Mouse (Mus musculus) left cerebral cortex, adult 18-20 months (tissue): ENCODE data around the gene Fn1. TPM values are rescaled to one million over a fixed set of nuclear protein-coding genes. Genes with fewer than 3 reads are reported as not detected.

Experiments
- DNase-seq, 2 experiments: peaks; one replicate each; pipeline ENCODE4 v3.0.0; 2021 to 2022; ENCODE audit warnings: low spot score in 2 of 2, mixed read lengths in 1 of 2
- total RNA-seq, 2 experiments: library from RNA; stranded (reverse); gene quantifications; 2 replicates each; pipeline ENCODE4 v1.2.3; 2021

Gene Fn1
- total RNA-seq, 2 experiments from 2014 or later, result 42.0 to 45.8 TPM

DNA sequence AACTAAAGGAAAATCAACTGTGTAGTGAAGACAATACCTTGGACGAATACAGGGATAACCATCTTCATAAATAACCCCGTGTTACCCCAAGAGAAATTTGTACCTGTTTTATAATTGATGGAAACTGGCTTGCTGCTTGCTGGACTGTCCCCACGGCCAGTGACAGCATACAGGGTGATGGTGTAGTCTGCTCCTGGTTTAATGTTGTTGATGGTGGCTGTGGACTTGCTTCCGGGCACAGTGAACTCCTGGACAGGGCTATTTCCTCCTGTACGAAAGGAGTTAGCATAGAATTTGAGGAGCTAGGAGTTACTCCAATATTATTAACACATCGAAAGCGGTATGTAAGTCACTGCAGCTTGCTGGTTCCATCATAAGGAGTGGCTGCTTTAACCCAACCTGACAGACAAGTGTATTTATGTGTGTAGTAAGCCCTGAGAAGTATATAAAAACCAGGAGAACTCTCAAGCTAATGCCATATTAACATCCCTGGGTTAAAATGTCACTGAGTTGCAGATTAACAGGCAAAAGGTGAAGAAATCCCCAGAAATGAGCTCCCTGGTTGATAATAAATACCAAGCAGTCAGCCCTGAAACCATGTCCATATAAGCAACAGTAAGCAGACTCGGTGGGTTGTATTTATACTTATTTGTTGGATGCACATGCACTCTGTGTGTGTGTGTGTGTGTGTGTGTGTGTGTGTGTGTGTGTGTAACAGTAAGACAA is 46.2 kb downstream of the Fn1 start:
- DNase-seq, result no peak

DNA sequence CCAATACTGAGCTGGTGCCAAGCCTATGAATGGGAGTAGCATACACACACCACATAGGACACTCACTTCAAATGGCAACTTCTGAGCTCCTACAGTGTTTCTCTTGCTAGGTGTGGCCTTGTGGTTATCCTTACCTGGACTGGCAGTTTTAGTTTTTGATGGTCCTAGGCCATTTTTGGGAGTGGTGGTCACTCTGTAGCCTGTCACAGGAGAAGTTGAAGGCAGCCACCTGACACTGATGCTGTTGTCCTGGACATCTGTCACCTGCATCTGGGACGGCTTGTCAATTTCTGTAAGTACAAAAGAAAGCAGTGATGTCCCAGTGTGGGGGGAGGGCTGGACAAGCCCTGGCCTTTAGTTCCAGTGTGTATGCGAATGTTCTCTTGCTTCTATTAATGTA is 47.2 kb downstream of the Fn1 start:
- DNase-seq, result no peak

DNA sequence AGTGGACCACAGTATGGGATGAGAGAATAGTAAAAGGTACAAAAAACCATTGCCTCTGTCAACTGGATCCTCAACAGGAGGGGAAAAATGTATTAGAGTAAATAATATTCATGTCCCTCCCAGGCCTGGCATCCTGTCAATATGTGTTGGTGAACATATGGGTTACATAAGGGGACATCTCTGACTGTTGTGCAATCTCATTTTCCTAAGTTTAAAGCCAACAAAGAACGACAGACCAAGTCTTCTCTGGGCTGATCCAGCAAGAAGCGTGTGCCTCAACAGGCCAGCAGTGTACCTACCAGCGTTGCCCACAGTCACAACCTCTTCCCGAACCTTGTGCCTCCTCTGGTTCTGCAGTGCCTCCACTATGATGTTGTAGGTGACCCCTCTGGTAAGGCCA is 57.6 kb downstream of the Fn1 start:
- DNase-seq, result no peak

DNA sequence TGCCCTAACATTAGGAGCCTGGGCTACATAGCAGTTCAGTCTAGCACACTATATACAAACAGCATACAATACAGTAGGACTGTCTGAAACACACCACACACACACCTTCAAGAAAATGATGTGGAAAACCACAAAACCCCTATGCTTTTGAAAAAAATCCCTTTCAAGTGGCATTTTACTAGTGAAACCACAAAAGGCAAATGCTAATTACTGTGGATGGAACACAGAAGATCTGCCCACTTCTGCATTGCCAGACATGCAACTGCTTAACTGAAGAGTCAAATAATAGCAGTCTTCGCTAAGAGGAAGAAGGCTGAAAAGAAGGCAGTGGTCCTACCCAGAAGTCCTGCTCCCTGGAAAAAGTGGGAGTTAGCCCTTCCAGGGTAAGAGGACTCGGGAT is 58.7 kb downstream of the Fn1 start:
- no peak for DNase-seq

DNA sequence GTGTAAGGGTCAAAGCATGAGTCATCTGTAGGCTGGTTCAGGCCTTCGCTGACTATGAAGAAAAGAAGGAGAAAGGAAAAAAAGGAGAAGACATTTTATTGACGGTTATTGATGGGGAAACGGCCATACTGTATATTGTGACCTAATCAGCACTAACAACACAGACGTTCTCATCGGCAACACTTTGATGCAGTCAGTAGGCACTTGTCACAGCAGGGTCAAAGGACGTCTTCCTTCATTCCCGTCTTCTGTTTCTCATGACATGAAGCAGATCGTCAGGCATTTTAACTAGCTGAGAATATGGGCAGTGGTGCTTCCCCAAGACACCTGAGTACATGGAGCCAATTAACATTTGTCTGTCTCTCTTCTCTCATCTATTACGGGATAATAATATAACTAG is 59.8 kb downstream of the Fn1 start:
- DNase-seq, result no peak

DNA sequence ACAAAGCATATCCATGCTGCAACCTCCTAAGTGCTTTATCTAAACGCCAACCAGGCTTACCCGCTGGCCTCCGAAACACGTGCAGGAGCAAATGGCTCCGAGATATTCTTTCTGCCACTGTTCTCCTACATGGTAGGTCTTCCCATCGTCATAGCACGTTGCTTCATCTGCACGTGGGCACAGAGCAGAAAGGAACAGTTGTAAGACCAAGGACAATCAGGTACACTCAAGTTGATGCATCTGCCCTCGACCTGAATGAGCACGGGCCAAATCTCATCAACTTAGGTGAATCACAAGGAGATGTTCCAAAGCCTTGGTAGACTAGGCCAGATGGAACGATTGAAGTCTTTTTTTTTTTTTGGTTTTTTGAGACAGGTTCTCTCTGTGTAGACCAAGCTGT is 63.0 kb downstream of the Fn1 start:
- DNase-seq, result no peak

DNA sequence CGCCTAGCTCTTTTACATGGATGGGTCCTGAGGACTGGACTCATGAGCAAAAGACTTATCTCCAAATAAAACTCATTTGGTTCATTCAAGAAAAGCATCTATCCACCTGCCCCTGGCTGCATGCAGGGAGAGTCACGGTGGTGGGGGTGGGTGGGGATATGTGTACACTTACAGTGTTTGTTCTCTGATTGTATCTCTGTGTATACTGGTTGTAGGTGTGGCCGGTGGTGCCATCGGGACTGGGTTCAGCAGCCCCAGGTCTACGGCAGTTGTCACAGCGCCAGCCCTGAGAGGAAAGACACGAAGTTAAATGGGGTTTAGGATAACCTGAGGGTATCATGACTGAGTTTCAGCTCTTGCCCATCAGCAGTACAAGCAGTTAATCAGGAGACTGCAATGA is 66.3 kb downstream of the Fn1 start:
- no peak for DNase-seq

DNA sequence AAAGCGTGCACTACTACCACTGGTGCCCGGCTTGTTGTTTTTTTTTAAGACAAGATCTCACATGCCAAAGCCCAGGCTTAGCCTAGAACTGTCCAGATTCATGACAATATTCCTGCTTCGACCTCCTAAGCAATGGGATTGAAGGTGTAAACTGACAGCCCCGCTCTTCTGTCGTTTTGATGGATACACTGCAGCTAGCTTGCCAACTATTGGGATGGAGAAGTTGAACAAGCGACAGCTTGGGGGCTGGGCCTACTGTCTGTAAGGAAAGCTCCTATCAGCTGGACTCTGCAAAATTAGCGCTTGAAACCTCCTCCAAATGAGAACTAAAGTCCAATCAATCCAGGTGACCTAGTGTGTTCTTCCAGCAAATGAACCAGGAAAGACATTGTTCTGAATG is 69.1 kb downstream of the Fn1 start:
- no peak for DNase-seq

DNA sequence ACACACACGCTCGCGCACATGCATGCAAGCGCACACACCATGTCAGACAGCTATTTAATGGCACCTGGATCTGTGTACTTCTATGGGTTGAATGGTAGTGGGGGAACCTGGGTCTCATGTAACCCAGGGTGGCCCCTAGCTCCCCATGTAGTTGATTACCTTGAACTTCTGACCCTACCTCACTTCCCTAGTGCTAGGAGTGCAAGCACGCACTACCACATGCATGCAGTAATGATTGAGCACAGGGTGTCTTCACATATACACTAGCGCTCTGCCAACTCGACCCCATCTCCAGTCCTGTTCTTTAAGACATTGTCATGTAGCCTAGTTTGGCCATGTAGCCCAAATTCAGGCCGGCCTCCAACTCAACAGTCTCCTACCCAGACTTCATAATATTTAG is 69.7 kb downstream of the Fn1 start:
- DNase-seq, result no peak

DNA sequence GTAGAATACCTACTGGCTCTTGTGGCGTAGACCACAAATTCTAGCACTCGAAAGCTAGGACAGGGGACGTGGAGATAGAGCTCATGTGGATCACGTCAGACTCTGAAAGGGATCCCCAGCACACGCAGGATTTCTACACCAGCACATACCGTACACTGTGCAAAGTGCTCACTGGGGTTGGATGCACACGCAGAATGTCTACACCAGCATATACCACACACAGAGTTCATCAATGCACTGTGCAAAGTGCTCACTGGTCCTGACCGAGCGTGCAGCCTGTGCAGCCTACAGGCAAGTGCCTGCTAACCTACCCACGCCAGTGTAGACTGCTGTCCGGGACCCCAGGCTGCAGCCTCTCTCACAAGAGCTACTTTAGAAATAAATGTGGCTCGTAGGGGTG is 72.6 kb downstream of the Fn1 start:
- DNase-seq, result no peak

DNA sequence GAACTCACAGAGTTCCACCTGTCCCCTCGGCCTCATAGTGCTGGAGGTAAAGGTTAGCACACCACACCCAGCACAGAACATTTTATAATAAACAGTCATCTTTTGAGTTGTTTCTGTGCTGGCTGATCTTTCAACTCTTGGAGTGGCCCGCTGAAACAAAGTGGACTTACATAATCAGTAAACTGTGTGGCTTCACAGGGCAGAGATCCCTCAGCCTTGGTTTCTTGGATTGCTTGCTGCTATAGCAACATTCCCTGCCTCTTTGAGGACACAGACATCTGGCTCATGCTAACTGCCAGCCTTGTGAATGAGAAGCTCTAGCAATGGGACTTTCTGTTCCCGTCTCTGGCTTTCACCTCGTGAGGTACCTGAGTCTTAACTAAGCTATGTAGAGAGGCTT is 73.5 kb downstream of the Fn1 start:
- no peak for DNase-seq

DNA sequence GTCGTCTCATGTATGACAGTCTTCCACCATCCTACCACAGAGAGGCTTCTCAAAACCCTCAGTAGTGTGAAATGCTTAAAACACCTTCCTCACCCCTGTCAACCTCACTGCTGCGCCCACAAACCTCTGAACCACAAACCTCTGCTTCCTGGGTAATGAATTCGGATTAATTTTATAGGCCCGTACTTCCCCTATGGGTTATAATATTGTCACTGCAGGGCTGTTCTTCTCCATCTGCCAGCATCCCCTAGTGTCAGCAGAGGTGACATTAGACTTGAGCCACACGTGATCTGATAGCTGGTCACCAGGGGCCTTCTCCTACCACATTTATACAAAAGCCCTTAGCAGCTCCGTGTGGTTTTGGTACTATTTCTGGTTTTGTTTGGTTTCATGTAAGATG is 76.2 kb downstream of the Fn1 start:
- DNase-seq, result no peak

- DNase-seq, result no peak
Observed at GRCm38 (mm10) chr1:71575987-71576386, 77.0 kb downstream of the Fn1 start.

- no peak for DNase-seq
Observed at GRCm38 (mm10) chr1:71570116-71570515, 82.9 kb downstream of the Fn1 start.

- DNase-seq, result no peak
Observed at GRCm38 (mm10) chr1:71567884-71568605, 85.0 kb downstream of the Fn1 start.

- no peak for DNase-seq
Observed at GRCm38 (mm10) chr1:71564291-71564690, 88.7 kb downstream of the Fn1 start.

DNA sequence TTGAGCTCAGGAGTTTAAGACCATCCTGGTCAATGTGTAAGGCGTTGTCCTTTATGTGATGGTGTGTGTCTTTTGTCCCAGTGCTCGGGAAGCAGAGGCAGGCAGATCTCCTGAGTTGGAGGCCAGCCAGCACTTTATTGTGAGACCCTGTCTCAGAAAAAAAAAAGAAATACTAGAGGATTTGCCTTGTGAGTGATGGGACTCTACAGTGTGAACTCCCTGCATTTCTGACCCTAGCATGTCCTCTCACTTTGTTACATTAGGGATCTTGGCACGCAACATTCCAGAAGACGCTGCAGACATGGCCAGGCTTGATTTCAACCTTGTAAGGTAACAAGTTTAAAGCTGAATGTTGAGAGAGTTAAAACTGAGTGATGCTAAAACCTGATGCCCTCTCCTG is 92.4 kb downstream of the Fn1 start:
- no peak for DNase-seq

DNA sequence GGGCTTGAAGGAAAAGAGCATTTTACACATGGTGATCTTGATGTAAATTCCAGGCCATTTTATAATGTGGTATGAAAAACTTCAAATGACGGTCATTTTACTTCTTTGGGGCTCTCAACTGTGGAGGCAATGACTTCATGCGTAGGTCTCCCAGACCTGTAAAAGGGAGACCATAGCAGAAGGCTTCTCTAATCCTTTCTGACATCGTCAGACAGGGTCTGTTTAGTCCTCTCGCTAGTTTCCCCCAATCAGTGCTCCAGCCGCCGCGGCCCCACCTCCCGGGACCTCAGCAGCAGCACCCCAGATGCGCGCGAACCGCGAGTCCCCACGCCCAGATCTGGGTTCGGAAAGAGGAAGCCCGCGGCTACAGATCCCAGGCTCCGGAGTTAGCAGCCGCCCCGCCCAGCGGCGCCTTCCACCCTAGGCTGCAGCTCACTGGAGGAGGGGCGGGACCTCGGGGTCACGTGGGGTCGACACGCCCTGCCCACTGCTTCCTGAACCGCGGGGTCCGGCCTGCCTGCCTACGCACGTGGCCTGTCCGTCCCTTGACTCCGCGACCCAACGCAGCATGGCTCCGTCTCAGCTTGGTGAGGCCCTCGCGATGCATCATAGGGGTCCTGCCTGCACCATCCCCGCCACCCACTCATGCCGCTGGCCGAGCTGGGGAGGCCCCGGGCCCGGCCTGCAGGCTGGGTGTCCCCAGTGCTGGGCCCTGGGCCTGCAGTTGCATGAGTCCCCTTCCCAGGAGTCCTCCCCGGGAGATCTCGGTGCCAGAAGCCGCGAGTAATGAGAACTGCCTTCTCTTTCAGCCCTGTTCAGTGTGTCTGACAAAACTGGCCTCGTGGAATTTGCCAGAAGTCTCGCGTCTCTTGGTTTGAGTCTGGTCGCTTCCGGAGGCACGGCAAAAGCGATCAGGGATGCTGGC is 96.0 kb downstream of the Fn1 start, which contains the start of gene Atic:
Gene Atic (plus strand): TSS at position 463 of the 925 bp plus-strand sequence.
- DNase-seq, result peak; percentile 76 to 86

DNA sequence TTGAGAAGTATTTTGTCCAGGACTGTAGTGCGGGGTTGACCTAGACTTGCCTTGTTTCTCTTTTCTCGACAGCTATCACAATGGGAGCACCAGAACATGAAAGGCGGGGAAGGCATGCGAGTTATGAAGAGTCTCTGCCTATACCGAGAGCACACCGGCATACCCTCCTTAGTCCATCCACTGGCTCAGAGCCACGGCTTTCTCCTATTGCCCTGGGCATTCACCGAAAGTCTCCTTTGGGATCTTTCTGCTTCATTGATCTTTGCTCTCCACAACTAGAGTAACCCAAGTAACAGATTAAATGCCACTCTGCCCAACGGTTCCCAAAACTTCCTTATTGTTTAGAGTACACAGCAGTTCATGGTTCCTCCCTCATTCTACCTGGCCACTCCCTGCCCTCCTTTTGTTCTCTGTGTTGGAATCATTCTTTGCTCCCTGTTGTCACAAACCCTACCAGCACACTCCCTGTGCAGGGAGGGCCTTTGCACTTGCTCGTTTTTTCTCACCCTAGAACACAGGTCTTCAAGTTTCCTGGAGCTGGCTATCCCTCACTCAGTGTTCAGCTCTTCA is 102.3 kb downstream of the Fn1 start:
- no peak for DNase-seq

DNA sequence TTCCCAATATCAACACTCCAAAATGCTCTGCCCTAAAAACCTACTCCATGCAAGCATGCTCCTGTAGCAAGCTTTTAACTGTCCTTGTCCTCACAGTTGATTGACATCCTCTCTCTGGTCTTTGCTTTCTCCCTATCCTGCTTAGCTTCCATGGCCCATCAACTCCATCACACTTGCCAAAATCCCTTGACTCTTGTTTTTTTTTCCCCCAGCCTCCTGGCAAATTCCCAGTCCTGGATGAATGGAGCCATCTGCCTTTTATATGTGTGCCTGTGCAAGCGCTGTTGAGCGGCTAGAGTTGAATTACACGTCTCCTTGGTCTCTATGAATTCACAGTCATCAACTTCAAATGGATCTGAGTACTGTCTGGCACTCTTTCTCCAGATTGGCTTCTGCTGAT is 112.6 kb downstream of the Fn1 start:
- no peak for DNase-seq

DNA sequence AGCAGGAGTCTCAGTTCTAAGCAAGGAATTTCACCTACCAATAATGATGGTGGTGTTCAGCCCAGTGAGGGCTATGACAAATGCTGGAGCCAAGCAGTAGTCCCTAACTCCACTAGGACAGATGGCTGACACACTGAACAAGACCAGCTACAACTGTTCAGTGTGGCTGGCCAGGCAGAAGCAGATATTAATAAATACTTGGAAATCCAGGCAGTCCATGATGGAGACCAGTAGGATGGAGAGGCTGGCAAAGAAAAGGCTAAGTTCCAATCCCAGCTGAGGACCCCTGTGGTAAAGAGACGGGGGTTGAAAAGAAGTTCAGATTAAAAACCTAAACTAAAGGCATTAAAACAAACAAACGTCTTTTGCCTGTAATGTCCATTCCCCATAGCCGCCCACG is 113.4 kb downstream of the Fn1 start:
- DNase-seq, result no peak
